Mouse (Mus musculus) hindbrain, postnatal 0 days (tissue): ENCODE data around the gene Cdk4. TPM values are rescaled to one million over a fixed set of nuclear protein-coding genes. Genes with fewer than 3 reads are reported as not detected.
"Not testable (repeated sequence)": the region's sequence is repeated elsewhere in the genome, so short reads cannot be mapped to it uniquely, and the experiment has no call there.

ENCODE experiments used
- ATAC-seq: fragments of 200-750 bp; cut with Nextera tagmentation; 2 replicates; pipeline ENCODE4 v1.8.0; 2017; ENCODE audit warnings: mild to moderate bottlenecking, moderate TSS enrichment, moderate library complexity
- DNase-seq: peaks from one replicate; pipeline ENCODE4 v3.0.0-alpha.2; 2015; ENCODE audit warnings: low spot score
- H3K27ac ChIP-seq: fragments of 300-500 bp; sonication (generic); 2 replicates; pipeline ENCODE4 v1.5.1; 2014; ENCODE audit warnings: mild to moderate bottlenecking
- H3K27me3 ChIP-seq: fragments of 300-500 bp; sonication (generic); 2 replicates; pipeline ENCODE4 v1.6.1; 2014; ENCODE audit warnings: low read length, mixed read lengths; ENCODE audit not compliant: insufficient read depth
- H3K36me3 ChIP-seq: fragments of 300-500 bp; sonication (generic); 2 replicates; pipeline ENCODE4 v1.6.1; 2014; ENCODE audit warnings: low read length, mixed read lengths; ENCODE audit not compliant: insufficient read depth
- H3K4me1 ChIP-seq: fragments of 300-500 bp; sonication (generic); 2 replicates; pipeline ENCODE4 v1.6.1; 2014; ENCODE audit warnings: antibody characterized with exemption, low read length, mixed read lengths; ENCODE audit not compliant: insufficient read depth
- H3K4me2 ChIP-seq: fragments of 300-500 bp; sonication (generic); 2 replicates; pipeline ENCODE4 v1.6.1; 2014; ENCODE audit warnings: low read depth, mild to moderate bottlenecking, low read length, moderate library complexity, mixed read lengths
- H3K4me3 ChIP-seq: fragments of 300-500 bp; sonication (generic); 2 replicates; pipeline ENCODE4 v1.5.1; 2014; ENCODE audit warnings: low read length
- H3K9ac ChIP-seq: fragments of 300-500 bp; sonication (generic); replicated peaks from 2 replicates; pipeline ENCODE4 v1.6.1; 2014; ENCODE audit warnings: mild to moderate bottlenecking, low read length, moderate library complexity, mixed read lengths
- H3K9me3 ChIP-seq: fragments of 300-500 bp; sonication (generic); 2 replicates; pipeline ENCODE4 v1.6.1; 2016; ENCODE audit warnings: low read length, mixed read lengths
- CTCF ChIP-seq: IDR thresholded peaks from 2 replicates; pipeline ENCODE4 v1.5.1; 2016; ENCODE audit warnings: antibody characterized with exemption, control low read depth, low read depth
- WGBS: fragments of 180-500 bp; shearing (Covaris S2); extraction: QIAGEN DNeasy Blood & Tissue Kit; methylation state at CpG from one replicate; pipeline ENCODE4 v1.1.7; 2014; 5-methylcytosine and 5-hydroxymethylcytosine counted together
- polyA plus RNA-seq: library from polyadenylated mRNA; unstranded; fragments of >200 nt; fragmentation: Nextera tagmentation; extraction: Ambion mirVana; gene quantifications from 2 replicates; pipeline ENCODE4 v1.2.1, GENCODE M21; 2015
- total RNA-seq: library from RNA; depleted of rRNA; stranded (reverse); fragments of >200 nt; gene quantifications from 2 replicates; pipeline ENCODE4 v1.2.3, GENCODE M21; 2014

Gene Cdk4
- total and polyA plus RNA-seq, 2 experiments from 2014 or later = 519 to 524 TPM

DNA sequence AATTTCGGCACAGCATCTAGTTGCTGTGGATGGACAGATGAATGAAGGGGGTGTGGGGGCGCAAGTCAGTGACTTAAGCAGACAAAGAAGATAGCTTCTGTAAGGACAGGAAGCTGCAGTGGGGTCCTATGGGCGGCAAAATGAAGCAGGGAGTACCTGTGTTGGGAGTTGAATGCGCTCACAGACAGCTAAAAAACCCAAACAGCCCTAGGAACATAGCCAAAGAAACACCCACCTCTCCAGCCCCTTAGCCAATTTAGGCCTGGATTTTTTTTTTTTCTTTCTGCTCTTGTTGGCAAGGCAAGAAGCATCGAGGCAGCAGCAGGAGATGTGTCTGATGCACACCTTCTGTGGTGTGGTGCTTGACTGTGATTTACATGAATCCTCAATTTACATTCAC lies 2.2 kb upstream of the Cdk4 start:
- no peak for DNase-seq
- no peak for ATAC-seq
- peak overlapping the region; percentile 92 for H3K27ac ChIP-seq
- peaks cover 28% of the 10 kb centered on the region for H3K36me3 ChIP-seq
- WGBS = 22% methylated on average over 5 of the region's 5 CpGs
- H3K4me1 ChIP-seq = peaks cover 12% of the 10 kb centered on the region; the same call in 1 of the 2 replicates
- no peak for TF ChIP-seq CTCF
- H3K4me2 ChIP-seq = peak overlapping the region; percentile 88
- H3K27me3 ChIP-seq = no peaks in the 10 kb centered on the region
- no peaks in the 10 kb centered on the region for H3K9me3 ChIP-seq
- peak overlapping the region; percentile 86 for H3K4me3 ChIP-seq
- peak overlapping the region; percentile 93 for H3K9ac ChIP-seq

GRCm38 (mm10) chr10:127061513-127061912 lies 1.8 kb upstream of the Cdk4 start:
- Histone ChIP-seq H3K36me3 (peaks cover 28% of the 10 kb centered on the region), H3K9ac (no peak overlapping the region; the same call in 1 of the 2 replicates), H3K27me3 (no peaks in the 10 kb centered on the region), H3K4me3 (peak overlapping the region; percentile 86; the same call in 1 of the 2 replicates), H3K27ac (peak overlapping the region; percentile 92; the same call in 1 of the 2 replicates), H3K4me2 (peak overlapping the region; percentile 88), H3K4me1 (peaks cover 12% of the 10 kb centered on the region; the same call in 1 of the 2 replicates), H3K9me3 (no peaks in the 10 kb centered on the region)
- DNase-seq (no peak), ATAC-seq (no peak)
- WGBS = 55% methylated on average over 2 of the region's 2 CpGs
- TF ChIP-seq CTCF = no peak

- H3K36me3 ChIP-seq = peaks cover 31% of the 10 kb centered on the region
- H3K9me3 ChIP-seq, ATAC-seq, H3K4me2 ChIP-seq, H3K27ac ChIP-seq, H3K27me3 ChIP-seq, DNase-seq, H3K9ac ChIP-seq, H3K4me3 ChIP-seq: not testable (repeated sequence)
- peaks cover 12% of the 10 kb centered on the region; the same call in 1 of the 2 replicates for H3K4me1 ChIP-seq
- 88% methylated on average over 4 of the region's 4 CpGs for WGBS
Observed at GRCm38 (mm10) chr10:127062101-127062500, 1.2 kb upstream of the Cdk4 start.

DNA sequence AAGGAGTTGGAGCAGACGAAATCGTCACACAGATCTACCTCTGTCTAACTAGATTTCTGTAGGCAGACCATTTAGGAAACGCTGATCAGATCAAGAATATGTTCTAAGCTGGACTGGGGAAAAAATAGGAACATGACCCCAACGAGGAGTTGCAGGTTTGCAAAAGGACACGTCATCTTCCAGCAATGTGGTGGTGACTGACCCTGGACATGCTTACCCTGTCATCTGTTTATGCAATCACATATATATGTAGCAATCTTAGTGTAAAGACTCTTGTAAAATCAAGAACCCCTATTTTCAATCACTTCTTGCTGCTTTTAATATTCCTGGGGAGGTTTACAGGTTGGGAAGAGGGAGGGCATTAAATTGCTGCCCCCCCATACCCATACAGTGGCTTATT lies 831 bp upstream of the Cdk4 start:
- Histone ChIP-seq H3K9ac (no peak overlapping the region), H3K4me3 (no peak overlapping the region), H3K4me1 (peaks cover 12% of the 10 kb centered on the region; the same call in 1 of the 2 replicates), H3K27ac (peak overlapping the region; percentile 68; the same call in 1 of the 2 replicates), H3K36me3 (peaks cover 31% of the 10 kb centered on the region), H3K27me3 (no peaks in the 10 kb centered on the region), H3K4me2 (peak overlapping the region; percentile 53), H3K9me3 (no peaks in the 10 kb centered on the region)
- no peak for TF ChIP-seq CTCF
- ATAC-seq (no peak), DNase-seq (no peak)
- WGBS = 76% methylated on average over 5 of the region's 5 CpGs

DNA sequence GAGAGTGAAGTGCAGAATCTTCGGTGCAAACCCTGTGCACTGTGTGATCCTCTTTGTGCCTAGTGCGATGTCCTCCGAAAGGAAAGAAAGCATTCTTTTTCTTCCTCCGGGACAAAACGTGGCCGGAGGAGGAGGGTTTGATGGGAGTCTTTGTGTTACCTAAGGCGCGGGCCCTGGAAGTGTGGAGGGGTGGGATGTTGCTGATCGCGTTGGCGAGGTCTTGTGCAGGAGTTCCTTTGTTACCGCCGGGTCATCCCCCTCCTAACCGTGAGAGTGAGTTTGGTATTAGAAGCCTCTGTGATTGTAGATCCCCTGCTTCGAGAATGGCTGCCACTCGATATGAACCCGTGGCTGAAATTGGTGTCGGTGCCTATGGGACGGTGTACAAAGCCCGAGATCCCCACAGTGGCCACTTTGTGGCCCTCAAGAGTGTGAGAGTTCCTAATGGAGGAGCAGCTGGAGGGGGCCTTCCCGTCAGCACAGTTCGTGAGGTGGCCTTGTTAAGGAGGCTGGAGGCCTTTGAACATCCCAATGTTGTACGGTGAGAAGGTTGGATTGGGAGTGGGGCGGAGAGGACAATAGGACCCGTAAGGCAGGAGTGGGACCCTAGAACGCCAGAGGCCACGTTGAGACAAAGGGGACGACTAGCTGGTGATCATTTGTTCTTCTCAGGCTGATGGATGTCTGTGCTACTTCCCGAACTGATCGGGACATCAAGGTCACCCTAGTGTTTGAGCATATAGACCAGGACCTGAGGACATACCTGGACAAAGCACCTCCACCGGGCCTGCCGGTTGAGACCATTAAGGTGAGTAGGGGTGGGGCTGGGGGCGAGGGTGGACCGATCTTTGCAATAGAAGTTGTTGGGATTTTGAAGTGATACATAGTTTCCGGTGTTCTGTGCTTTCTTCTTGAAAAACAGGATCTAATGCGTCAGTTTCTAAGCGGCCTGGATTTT lies 858 bp downstream of the Cdk4 start:
- peaks cover 36% of the 10 kb centered on the region for H3K36me3 ChIP-seq
- peak overlapping the region; percentile 80 for H3K4me3 ChIP-seq
- TF ChIP-seq CTCF = no peak
- DNase-seq (no peak), ATAC-seq (peak; percentile 0; the same call in 1 of the 2 replicates)
- H3K27ac ChIP-seq = peak overlapping the region; percentile 92
- no peaks in the 10 kb centered on the region for H3K27me3 ChIP-seq
- H3K4me1 ChIP-seq = peaks cover 19% of the 10 kb centered on the region; the same call in 1 of the 2 replicates
- no peaks in the 10 kb centered on the region for H3K9me3 ChIP-seq
- 12% methylated on average over 37 of the region's 37 CpGs for WGBS
- H3K9ac ChIP-seq = peak overlapping the region; percentile 97
- H3K4me2 ChIP-seq = peak overlapping the region; percentile 79

GRCm38 (mm10) chr10:127065981-127066380 lies 2.6 kb downstream of the Cdk4 start:
- H3K4me1 ChIP-seq = peaks cover 21% of the 10 kb centered on the region; the same call in 1 of the 2 replicates
- H3K9me3 ChIP-seq = no peaks in the 10 kb centered on the region
- H3K4me3 ChIP-seq = no peak overlapping the region
- H3K36me3 ChIP-seq = peaks cover 36% of the 10 kb centered on the region
- DNase-seq (no peak), ATAC-seq (no peak)
- WGBS = 85% methylated on average over 9 of the region's 9 CpGs
- H3K4me2 ChIP-seq = no peak overlapping the region
- no peak overlapping the region for H3K9ac ChIP-seq
- no peak for TF ChIP-seq CTCF
- H3K27me3 ChIP-seq = no peaks in the 10 kb centered on the region
- H3K27ac ChIP-seq = no peak overlapping the region
